8 mouse cellular contexts compared by ENCODE assay signal in the genomic region with DNA sequence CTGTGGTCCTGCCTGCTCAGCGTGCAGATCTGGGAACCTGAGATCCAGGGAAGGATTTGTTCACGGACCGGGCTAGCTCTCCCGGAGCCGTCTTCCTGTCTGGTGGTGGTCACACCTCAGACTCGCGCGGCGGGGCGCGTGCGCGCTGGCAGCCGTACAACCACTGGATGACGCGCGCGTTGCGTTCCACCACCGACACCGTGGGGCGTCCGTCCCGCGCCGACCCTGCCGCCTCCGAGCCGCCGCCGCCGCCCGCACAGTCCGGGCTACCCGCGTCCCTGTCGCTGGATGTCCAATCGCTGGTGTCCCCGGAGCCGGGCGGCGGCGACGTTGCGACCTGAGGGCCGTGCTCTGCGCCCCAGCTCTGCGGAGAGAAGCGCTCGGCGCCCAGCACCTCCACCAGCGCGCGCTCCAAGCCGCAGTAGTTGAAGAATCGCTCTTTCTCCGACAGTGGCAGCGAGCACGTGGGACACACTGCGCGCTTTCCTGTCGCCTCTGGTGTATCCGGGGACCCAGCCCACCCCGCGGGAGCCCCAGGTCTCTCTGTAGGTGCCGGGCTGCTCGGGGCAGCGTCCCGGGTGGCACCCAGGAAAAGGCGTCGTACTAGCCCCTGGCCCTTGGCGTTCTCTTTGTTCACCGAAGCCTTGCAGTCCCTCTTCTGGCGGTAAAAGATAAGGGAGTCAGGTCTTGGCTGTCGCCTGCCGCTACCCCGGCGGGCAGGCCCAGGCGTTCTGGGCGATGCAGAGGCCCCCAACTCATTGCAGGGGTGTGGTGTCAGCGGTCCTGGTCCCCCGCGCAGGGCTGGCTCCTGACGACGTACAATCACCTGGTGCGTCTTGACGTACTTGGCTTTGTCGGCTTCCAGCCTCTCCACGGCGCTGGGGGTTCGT. TPM values are rescaled to one million over a fixed set of nuclear protein-coding genes. Genes with fewer than 3 reads are reported as not detected.
DNase-seq lines count a peak whose midpoint lies in the region; ATAC-seq lines count a peak whose summit lies in the region.
"Had no signal": no experiment of that assay in that cellular context is flagged by ENCODE, and none has a peak within 500 bp of the region (broad histone marks: within the 10 kb centered on the region; RNA-seq: fewer than 3 reads in every experiment).

No protein-coding gene starts in this region.

- ATAC-seq in embryonic facial prominence, embryonic 13.5 days (ENCODE audit: insufficient number of reproducible peaks, insufficient read depth, low FRiP score, low TSS enrichment, low read depth), result no peak
- ATAC-seq in limb, embryonic 13.5 days (ENCODE audit: low FRiP score, low read depth), result no peak

- peaks cover 100% of the 10 kb centered on the region for H3K27me3 ChIP-seq in embryonic facial prominence, embryonic 13.5 days
- H3K27me3 ChIP-seq in hindbrain, embryonic 10.5 days (ENCODE audit: insufficient read depth, poor library complexity, severe bottlenecking), result peaks cover 98% of the 10 kb centered on the region
- H3K27me3 ChIP-seq in limb, embryonic 13.5 days, result peaks cover 99% of the 10 kb centered on the region

- H3K9me3 ChIP-seq in embryonic facial prominence, embryonic 13.5 days, result no peaks in the 10 kb centered on the region
- H3K9me3 ChIP-seq in hindbrain, embryonic 10.5 days, result no peaks in the 10 kb centered on the region
- H3K9me3 ChIP-seq in limb, embryonic 13.5 days, result no peaks in the 10 kb centered on the region

- DNase-seq in urinary bladder, postnatal 25 days (ENCODE audit: low spot score), result peak; percentile 21
- DNase-seq in urinary bladder, postnatal 14 days (ENCODE audit: low spot score), result no peak
- peak; percentile 67 for DNase-seq in hindbrain, embryonic 10.5 days (ENCODE audit: low spot score)
- peak; percentile 59 for DNase-seq in naive thymus-derived CD4-positive, alpha-beta T cell, adult 2 months (ENCODE audit: low read depth)
- peak; percentile 51 for DNase-seq in thymus, postnatal 25 days

- peak overlapping the region; percentile 74 for H3K9ac ChIP-seq in embryonic facial prominence, embryonic 13.5 days
- H3K9ac ChIP-seq in limb, embryonic 13.5 days, result peak overlapping the region; percentile 69

- peak overlapping the region; percentile 54 for H3K4me3 ChIP-seq in embryonic facial prominence, embryonic 13.5 days
- H3K4me3 ChIP-seq in hindbrain, embryonic 10.5 days, result peak overlapping the region; percentile 58
- H3K4me3 ChIP-seq in limb, embryonic 13.5 days, result peak overlapping the region; percentile 56
- H3K4me3 ChIP-seq: myocyte had no signal

- H3K27ac ChIP-seq in embryonic facial prominence, embryonic 13.5 days, result no peak overlapping the region
- peak overlapping the region; percentile 86 for H3K27ac ChIP-seq in hindbrain, embryonic 10.5 days
- H3K27ac ChIP-seq in limb, embryonic 13.5 days, result no peak overlapping the region

- peaks cover 62% of the 10 kb centered on the region for H3K4me1 ChIP-seq in embryonic facial prominence, embryonic 13.5 days
- H3K4me1 ChIP-seq in hindbrain, embryonic 10.5 days (replicated peaks), result peaks cover 97% of the 10 kb centered on the region
- peaks cover 63% of the 10 kb centered on the region for H3K4me1 ChIP-seq in limb, embryonic 13.5 days

- H3K4me2 ChIP-seq in embryonic facial prominence, embryonic 13.5 days, result peak overlapping the region; percentile 95
- H3K4me2 ChIP-seq in limb, embryonic 13.5 days (replicated peaks), result peak overlapping the region; percentile 93

- no peaks in the 10 kb centered on the region for H3K36me3 ChIP-seq in embryonic facial prominence, embryonic 13.5 days
- H3K36me3 ChIP-seq in hindbrain, embryonic 10.5 days, result no peaks in the 10 kb centered on the region
- H3K36me3 ChIP-seq in limb, embryonic 13.5 days, result no peaks in the 10 kb centered on the region

- under 1% methylated on average over 91 of the region's 91 CpGs for WGBS in embryonic facial prominence, embryonic 13.5 days
- WGBS in hindbrain, embryonic 10.5 days, result under 1% methylated on average over 91 of the region's 91 CpGs
- under 1% methylated on average over 91 of the region's 91 CpGs for WGBS in limb, embryonic 13.5 days

RNA-seq across cellular contexts. Expression of a gene that starts 2.4 kb away (rescaled TPM):
- 3.9 and 6.4 TPM in 2 replicates for polyA plus RNA-seq in embryonic facial prominence, embryonic 13.5 days (2015; fragmentation: Nextera tagmentation; extraction: Ambion mirVana)
- polyA plus RNA-seq in hindbrain, embryonic 10.5 days (2016; fragmentation: Nextera tagmentation; extraction: Ambion mirVana), result 6.2 and 6.8 TPM in 2 replicates
- 4.7 and 5.3 TPM in 2 replicates for polyA plus RNA-seq in limb, embryonic 13.5 days (2015; fragmentation: Nextera tagmentation; extraction: Ambion mirVana)

RNA-seq across cellular contexts. Expression of a gene that starts 4.8 kb away (rescaled TPM):
- polyA plus RNA-seq in embryonic facial prominence, embryonic 13.5 days (2015; fragmentation: Nextera tagmentation; extraction: Ambion mirVana), result not detected in 2 replicates
- polyA plus RNA-seq in hindbrain, embryonic 10.5 days (2016; fragmentation: Nextera tagmentation; extraction: Ambion mirVana), result not detected in 2 replicates
- not detected in 2 replicates for polyA plus RNA-seq in limb, embryonic 13.5 days (2015; fragmentation: Nextera tagmentation; extraction: Ambion mirVana)
- polyA plus RNA-seq: myocyte had no signal

RNA-seq across cellular contexts. Expression of a gene that starts 6.1 kb away (rescaled TPM):
- 18.8 and 19.7 TPM in 2 replicates for polyA plus RNA-seq in embryonic facial prominence, embryonic 13.5 days (2015; fragmentation: Nextera tagmentation; extraction: Ambion mirVana)
- polyA plus RNA-seq in hindbrain, embryonic 10.5 days (2016; fragmentation: Nextera tagmentation; extraction: Ambion mirVana), result 20.6 and 21.6 TPM in 2 replicates
- polyA plus RNA-seq in limb, embryonic 13.5 days (2015; fragmentation: Nextera tagmentation; extraction: Ambion mirVana), result 15.6 and 17.8 TPM in 2 replicates

RNA-seq across cellular contexts. Expression of a gene that starts 8.0 kb away (rescaled TPM):
- polyA plus RNA-seq in embryonic facial prominence, embryonic 13.5 days (2015; fragmentation: Nextera tagmentation; extraction: Ambion mirVana), result 0.72 TPM in 1 of 2 replicates, not detected in the other
- 0.49 and 1.0 TPM in 2 replicates for polyA plus RNA-seq in hindbrain, embryonic 10.5 days (2016; fragmentation: Nextera tagmentation; extraction: Ambion mirVana)
- 0.23 and 0.66 TPM in 2 replicates for polyA plus RNA-seq in limb, embryonic 13.5 days (2015; fragmentation: Nextera tagmentation; extraction: Ambion mirVana)

RNA-seq across cellular contexts. Expression of a gene that starts 13.3 kb away (rescaled TPM):
- polyA plus RNA-seq in embryonic facial prominence, embryonic 13.5 days (2015; fragmentation: Nextera tagmentation; extraction: Ambion mirVana), result 2.9 and 3.9 TPM in 2 replicates
- polyA plus RNA-seq in hindbrain, embryonic 10.5 days (2016; fragmentation: Nextera tagmentation; extraction: Ambion mirVana), result 0.89 and 1.2 TPM in 2 replicates
- 1.8 and 2.0 TPM in 2 replicates for polyA plus RNA-seq in limb, embryonic 13.5 days (2015; fragmentation: Nextera tagmentation; extraction: Ambion mirVana)
